Mouse (Mus musculus) forebrain, embryonic 10.5 days (tissue): Measurements from ENCODE around the gene Pthlh. TPM values are rescaled to one million over a fixed set of nuclear protein-coding genes. Genes with fewer than 3 reads are reported as not detected.
"Not testable (repeated sequence)": the region's sequence is repeated elsewhere in the genome, so short reads cannot be mapped to it uniquely, and the experiment has no call there.

ENCODE experiments used
- DNase-seq: peaks from one replicate; pipeline ENCODE4 v3.0.0-alpha.2; 2017; ENCODE audit warnings: low spot score; ENCODE audit errors: extremely low spot score
- H3K27ac ChIP-seq: fragments of 300-500 bp; sonication (generic); 2 replicates; pipeline ENCODE4 v1.5.1; 2016; ENCODE audit warnings: mild to moderate bottlenecking
- H3K27me3 ChIP-seq: fragments of 300-500 bp; sonication (generic); 2 replicates; pipeline ENCODE4 v1.6.1; 2016; ENCODE audit warnings: mild to moderate bottlenecking; ENCODE audit not compliant: poor library complexity, severe bottlenecking
- H3K36me3 ChIP-seq: fragments of 300-500 bp; sonication (generic); replicated peaks from 2 replicates; pipeline ENCODE4 v1.6.1; 2016; ENCODE audit warnings: mild to moderate bottlenecking, moderate library complexity
- H3K4me1 ChIP-seq: fragments of 300-500 bp; sonication (generic); 2 replicates; pipeline ENCODE4 v1.6.1; 2016
- H3K4me3 ChIP-seq: fragments of 300-500 bp; sonication (generic); 2 replicates; pipeline ENCODE4 v1.5.1; 2016; ENCODE audit warnings: mild to moderate bottlenecking, moderate library complexity
- H3K9me3 ChIP-seq: fragments of 300-500 bp; sonication (generic); 2 replicates; pipeline ENCODE4 v1.6.1; 2016; ENCODE audit warnings: mild to moderate bottlenecking, moderate library complexity
- whole genome bisulfite sequencing: fragments of 180-500 bp; shearing (Covaris S2); methylation state at CpG from one replicate; pipeline ENCODE4 v1.1.7; 2016; 5-methylcytosine and 5-hydroxymethylcytosine counted together
- polyA plus RNA-seq: library from polyadenylated mRNA; unstranded; fragments of >200 nt; fragmentation: Nextera tagmentation; extraction: Ambion mirVana; gene quantifications from 2 replicates; pipeline ENCODE4 v1.2.1, GENCODE M21; 2016

The Pthlh gene
- 1.7 and 2.3 TPM in 2 replicates for polyA plus RNA-seq

DNA sequence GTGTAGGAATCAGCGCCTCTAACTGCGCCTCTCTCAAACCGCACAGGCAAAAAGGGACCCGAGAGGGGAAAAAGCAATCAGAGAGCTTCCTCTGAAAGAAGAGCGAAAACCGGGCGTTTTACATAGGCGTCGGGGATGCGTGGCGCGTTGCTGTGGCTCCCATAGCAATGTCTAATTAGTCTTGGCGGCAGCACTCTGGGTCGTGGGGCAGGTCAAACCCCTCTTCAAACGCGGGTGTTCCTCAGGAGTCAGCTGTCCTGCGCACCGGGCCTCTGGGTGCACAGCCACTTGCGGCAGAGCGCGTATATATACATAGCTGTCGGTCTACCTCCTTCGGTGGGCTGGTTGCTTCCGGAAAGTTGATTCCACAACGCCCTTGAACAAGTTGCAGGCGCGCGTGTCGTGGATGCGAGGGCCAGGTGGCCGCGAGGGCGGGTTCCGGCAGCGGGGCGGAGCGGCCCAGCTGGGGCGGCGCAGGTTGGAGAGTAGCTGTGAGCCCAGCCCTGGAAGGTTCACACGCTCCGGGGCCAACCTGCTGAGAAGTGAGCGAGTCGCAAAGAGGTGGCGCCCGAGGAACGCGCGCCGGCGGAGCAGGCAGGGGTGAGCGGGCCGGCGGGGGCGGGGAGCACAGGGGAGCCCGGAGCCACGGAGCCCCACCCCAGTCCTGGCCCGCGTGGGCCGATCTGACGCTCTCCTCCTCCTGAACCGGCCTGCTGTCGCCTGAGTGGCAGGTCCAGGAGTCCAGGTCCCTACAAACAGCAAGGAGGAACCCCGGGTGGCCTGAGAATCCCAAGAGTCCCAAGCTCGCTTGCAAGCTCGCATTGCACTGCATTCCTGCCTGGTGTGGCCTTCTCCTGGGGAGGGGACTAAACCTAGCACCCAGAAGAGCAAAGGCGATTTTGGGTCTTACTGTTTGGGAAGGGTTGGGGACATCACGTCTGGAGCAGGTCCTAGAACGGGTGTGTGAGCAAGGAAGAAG is at the start of gene Pthlh:
Gene Pthlh (minus strand): TSS at position 597 of the 979 bp plus-strand sequence.
- Histone ChIP-seq H3K4me3 (peak within 1 kb of the TSS; percentile 63), H3K27me3 (peaks cover 85% of the 10 kb centered on the region), H3K36me3 (no peaks in the 10 kb centered on the region), H3K9me3 (no peaks in the 10 kb centered on the region), H3K4me1 (peaks cover 34% of the 10 kb centered on the region), H3K27ac (peak within 1 kb of the TSS; percentile 79)
- under 1% methylated on average over 68 of the region's 68 CpGs for WGBS
- peak; percentile 64 for DNase-seq

DNA sequence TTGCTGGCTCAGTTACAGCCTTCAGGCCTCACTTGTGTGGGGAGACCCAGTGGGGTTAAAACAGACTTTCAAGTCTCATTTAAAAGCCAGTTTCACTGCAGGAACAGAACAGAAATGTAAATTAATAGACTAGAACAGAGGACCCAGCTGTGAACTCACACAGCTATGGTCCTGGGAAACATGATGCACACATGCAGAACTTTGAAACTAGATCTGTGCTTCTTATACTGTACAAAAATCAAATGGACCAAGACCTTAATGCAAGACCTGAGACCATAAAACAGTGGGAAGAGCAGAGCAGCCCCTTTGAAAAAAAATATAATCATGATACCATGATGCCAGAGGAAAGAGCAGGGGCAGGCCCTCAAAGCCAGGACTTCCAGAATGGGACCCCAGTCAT is 49.3 kb upstream of the Pthlh start:
- no peak for DNase-seq
- no peak overlapping the region for H3K4me3 ChIP-seq
- H3K9me3 ChIP-seq: no peaks in the 10 kb centered on the region
- H3K36me3 ChIP-seq: no peaks in the 10 kb centered on the region
- H3K27me3 ChIP-seq: no peaks in the 10 kb centered on the region
- no peaks in the 10 kb centered on the region for H3K4me1 ChIP-seq
- H3K27ac ChIP-seq: no peak overlapping the region

DNA sequence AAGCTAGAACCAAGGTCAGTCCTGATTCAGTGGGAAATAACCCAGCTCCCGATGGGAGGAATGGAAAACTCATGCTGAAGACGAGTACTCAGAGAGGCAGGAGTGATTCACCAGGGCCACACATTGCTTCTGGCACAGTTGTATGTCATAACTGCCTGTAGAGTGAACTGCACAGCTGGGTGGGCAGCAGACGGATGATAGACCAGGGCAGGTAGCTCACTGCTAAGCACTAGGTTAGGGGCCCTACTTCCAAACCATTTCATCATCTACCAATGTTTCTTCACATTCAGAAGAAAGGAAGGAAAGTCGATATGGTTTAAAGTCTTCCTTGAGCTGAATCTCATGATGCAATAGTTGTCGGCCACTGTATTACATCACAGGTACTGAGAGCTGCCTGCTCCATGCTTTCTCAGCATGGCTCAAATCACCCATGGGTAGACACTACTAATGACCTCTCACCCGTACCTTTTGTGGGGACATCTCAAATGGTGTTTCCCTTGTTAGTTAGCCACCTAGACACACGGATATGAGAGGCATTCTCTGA is 46.5 kb upstream of the Pthlh start:
- H3K4me1 ChIP-seq: no peaks in the 10 kb centered on the region
- no peaks in the 10 kb centered on the region for H3K27me3 ChIP-seq
- no peak for DNase-seq
- no peak overlapping the region for H3K27ac ChIP-seq
- no peaks in the 10 kb centered on the region for H3K9me3 ChIP-seq
- WGBS: 86% methylated on average over 7 of the region's 7 CpGs
- no peak overlapping the region for H3K4me3 ChIP-seq
- no peaks in the 10 kb centered on the region for H3K36me3 ChIP-seq

DNA sequence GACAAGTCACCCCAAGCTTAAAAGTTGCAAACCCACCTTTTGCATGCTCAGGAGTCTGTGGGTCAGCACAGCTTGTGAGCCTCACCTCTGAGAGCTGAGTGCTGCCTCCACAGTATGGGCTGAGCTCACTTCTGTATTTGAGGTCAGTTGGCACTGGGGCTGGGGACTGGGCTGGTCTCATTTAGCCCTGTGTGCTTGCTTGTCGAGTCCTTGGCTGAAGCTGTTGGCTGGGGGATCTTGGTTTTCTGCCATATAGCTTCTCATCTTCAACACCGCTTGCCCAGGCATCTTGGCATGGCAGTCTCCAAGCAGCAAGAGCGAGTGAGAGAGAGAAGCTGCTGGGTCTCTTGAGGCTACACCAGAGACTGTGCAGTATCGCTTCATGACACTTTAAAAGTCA is 46.1 kb upstream of the Pthlh start:
- WGBS: 91% methylated on average over 4 of the region's 4 CpGs
- no peak for DNase-seq
- Histone ChIP-seq H3K4me3 (no peak overlapping the region), H3K36me3 (no peaks in the 10 kb centered on the region), H3K27me3 (no peaks in the 10 kb centered on the region), H3K9me3 (no peaks in the 10 kb centered on the region), H3K4me1 (no peaks in the 10 kb centered on the region), H3K27ac (no peak overlapping the region)

DNA sequence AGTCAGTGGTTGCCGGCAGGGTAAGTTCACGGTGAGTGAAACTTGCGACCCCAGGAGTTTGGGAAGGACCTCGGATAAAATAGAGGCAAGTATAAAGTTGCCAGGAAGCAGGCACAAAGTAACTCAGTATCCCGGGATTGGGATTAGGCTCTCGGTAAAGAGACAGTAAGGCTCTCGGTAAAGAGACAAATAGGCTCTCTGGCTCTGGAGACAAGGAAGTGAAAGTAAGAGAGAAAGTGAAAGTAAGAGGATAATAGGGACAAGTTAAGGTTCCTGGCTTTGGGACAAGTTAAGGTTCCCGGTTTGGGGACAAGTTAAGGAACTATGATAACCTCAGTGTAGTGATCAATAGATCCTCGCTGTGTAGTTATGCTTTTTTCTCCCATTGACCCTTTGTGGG is 40.3 kb upstream of the Pthlh start:
- not testable (repeated sequence) for H3K27ac ChIP-seq, H3K27me3 ChIP-seq, H3K4me3 ChIP-seq, H3K9me3 ChIP-seq, H3K4me1 ChIP-seq, H3K36me3 ChIP-seq, DNase-seq
- WGBS: 85% methylated on average over 8 of the region's 9 CpGs

DNA sequence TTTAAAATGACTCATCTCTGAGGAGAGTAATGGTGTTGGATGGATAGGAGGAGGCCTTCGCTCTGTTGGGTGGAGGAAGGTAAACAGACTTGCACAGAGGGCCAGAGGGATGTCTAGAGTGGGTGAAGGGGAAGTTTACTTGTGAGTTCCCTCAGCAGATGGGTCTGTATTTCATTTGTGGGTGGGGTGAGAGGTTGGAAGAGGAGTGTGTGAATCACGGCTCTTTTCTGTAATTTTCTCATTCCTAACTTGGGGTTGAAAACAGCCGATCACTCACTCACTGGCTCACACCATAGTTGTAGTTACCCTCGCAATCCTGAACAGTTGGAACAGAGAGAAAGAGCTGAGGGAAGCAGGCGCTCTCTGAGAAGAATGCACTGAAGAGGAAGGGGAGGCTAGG is 35.6 kb upstream of the Pthlh start:
- 89% methylated on average over 5 of the region's 5 CpGs for WGBS
- no peak overlapping the region for H3K4me3 ChIP-seq
- no peaks in the 10 kb centered on the region for H3K4me1 ChIP-seq
- no peaks in the 10 kb centered on the region for H3K27me3 ChIP-seq
- no peaks in the 10 kb centered on the region for H3K36me3 ChIP-seq
- no peak overlapping the region for H3K27ac ChIP-seq
- H3K9me3 ChIP-seq: no peaks in the 10 kb centered on the region
- DNase-seq: no peak

DNA sequence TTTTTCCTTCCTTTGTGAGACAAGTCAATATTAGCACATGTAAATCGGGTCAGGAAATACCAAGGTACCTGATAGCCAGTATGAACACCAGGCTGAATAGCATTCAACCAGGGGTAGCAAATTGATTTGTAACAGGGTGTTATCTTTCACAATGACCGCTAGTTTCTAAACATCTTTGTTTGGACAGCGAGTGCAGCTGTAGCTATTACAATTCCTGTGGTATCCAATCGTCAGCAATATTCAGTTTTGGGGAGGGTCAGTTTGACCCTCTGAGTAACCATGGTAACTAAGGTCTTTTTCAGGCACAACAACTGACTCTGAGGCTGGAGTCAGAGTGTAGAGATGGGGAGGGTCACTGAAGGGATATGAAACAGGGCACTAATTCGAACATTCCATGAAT is 15.3 kb upstream of the Pthlh start:
- no peaks in the 10 kb centered on the region for H3K36me3 ChIP-seq

DNA sequence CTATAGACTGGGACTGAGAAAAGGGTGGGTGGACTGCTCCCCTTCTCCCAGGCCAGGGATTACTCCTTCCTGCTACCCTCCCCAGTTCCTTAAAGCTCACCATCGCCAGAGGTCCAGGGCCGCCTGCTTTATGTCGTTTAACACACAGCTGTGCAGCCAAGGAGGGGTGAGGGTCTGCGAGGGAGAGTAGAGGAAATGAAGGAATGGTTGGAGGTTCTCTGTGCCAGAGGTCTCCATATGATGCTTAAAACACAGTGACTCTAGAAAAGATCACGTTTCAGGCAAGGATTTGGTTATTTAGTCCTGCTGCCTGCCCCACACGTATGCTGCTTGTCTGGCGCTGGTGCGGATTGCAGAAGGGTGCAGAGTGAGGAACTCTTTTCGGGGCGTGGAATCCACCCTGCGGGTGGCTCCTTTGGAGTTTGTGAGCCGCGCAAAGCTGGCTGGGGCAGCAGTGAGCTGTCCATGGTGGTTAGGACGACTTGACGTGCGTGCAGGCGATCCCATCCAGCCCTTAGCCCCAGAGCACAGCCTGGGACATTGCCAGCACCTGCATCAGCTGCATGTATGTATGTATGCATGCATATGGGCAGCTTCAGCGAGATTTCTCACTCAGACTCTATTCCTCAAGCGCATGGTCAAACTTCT is 4.3 kb upstream of the Pthlh start:
- H3K27me3 ChIP-seq: peaks cover 58% of the 10 kb centered on the region
- peak; percentile 26 for DNase-seq
- no peak overlapping the region for H3K4me3 ChIP-seq
- WGBS: 4% methylated on average over 19 of the region's 19 CpGs
- H3K4me1 ChIP-seq: peaks cover 19% of the 10 kb centered on the region
- H3K9me3 ChIP-seq: no peaks in the 10 kb centered on the region
- no peaks in the 10 kb centered on the region for H3K36me3 ChIP-seq
- no peak overlapping the region for H3K27ac ChIP-seq

More for the DNA sequence above, 15.3 kb upstream of the Pthlh start:
- DNase-seq: no peak
- Histone ChIP-seq H3K4me3 (no peak overlapping the region), H3K27ac (no peak overlapping the region), H3K9me3 (peaks cover 12% of the 10 kb centered on the region; the same call in 1 of the 2 replicates), H3K4me1 (peaks cover 7% of the 10 kb centered on the region), H3K27me3 (no peaks in the 10 kb centered on the region)
- WGBS: 54% methylated on average over 5 of the region's 5 CpGs

DNA sequence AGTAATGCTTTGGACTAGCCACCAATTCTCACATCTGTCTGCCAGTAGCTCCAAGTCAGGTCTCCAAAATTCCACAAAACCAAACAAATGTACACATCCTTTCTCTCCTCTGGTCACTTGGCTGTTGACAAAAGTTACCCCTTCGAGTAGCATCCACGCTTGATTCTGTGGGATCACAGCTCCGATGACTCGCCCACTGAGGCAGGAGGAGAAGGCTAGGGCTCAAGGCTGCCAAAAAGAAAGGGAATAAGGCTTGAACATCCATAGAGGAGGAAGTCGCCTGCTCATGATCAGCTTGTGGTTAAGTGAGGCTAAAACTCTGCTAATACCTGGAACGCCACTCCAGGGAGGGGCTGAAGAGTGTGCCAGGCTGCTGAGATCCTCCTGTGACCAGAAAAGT is 2.5 kb upstream of the Pthlh start:
- Histone ChIP-seq H3K4me1 (peaks cover 30% of the 10 kb centered on the region), H3K4me3 (no peak overlapping the region), H3K36me3 (no peaks in the 10 kb centered on the region), H3K9me3 (no peaks in the 10 kb centered on the region), H3K27me3 (peaks cover 76% of the 10 kb centered on the region), H3K27ac (no peak overlapping the region)
- 88% methylated on average over 6 of the region's 6 CpGs for WGBS
- DNase-seq: no peak

DNA sequence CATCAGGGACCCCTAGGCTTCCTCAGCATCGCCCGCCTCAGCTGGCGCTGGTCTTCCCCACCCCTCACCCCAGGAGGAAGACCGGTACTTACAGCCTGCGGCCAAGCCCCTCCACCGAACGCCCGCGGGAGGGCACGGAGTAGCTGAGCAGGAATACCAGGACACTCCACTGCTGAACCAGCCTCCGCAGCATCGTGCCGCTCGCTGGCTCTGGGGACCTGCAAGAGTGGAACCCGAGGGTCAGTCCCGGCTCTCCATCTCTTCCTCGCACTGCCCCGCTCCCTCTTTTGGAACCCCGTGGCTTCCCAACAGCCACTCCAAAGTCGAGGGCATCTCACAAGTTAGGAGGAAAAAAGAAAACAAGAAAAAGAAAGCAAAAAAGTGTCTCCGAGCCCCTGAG is 805 bp downstream of the Pthlh start:
- Histone ChIP-seq H3K27me3 (peaks cover 78% of the 10 kb centered on the region), H3K36me3 (no peaks in the 10 kb centered on the region), H3K4me1 (peaks cover 28% of the 10 kb centered on the region), H3K9me3 (no peaks in the 10 kb centered on the region), H3K27ac (peak overlapping the region; percentile 69; the same call in 1 of the 2 replicates), H3K4me3 (peak overlapping the region; percentile 63)
- WGBS: under 1% methylated on average over 21 of the region's 21 CpGs
- peak; percentile 51 for DNase-seq

DNA sequence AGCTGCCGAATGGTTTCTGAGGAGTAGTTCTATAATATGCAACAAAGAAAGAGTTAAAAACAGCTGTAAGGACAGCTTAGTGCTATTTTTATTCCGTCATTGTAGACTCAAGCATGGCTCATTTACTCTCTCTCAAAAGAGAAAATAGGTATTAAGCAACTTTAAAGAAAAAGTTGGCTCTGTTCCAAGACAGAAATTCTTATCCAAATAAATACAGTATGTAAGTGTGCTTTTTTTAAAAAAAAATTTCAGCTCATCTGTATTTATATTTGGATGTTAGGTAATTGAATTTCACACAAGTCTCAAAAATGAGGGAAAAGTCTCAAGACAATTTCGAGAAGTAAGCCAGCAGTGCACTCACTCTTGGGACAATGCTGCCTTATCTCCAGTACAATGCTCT is 2.4 kb downstream of the Pthlh start:
- no peak for DNase-seq
- Histone ChIP-seq H3K36me3 (no peaks in the 10 kb centered on the region), H3K4me3 (peak overlapping the region; percentile 63; the same call in 1 of the 2 replicates), H3K4me1 (peaks cover 26% of the 10 kb centered on the region), H3K9me3 (no peaks in the 10 kb centered on the region), H3K27me3 (peaks cover 62% of the 10 kb centered on the region), H3K27ac (no peak overlapping the region)
- WGBS: 35% methylated on average over 3 of the region's 3 CpGs

DNA sequence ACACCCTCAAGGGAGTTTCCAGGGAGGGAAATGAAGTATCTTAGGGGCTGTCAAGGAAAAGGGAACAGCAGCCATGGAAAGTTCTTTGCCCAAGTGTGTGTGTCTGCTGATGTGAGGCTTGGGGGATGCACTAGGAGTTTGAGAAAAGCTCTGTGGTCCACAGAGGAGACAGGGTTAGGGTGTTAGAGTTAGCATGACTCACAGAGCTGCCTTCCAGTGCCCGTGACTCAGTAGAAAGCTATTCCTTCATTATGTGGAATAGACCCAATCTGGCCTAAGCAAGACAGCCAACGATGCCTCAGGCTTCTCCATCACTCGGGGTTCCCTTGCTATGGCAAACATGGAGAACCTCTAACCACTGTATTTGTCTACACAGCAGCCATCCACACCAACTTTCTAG is 3.2 kb downstream of the Pthlh start:
- Histone ChIP-seq H3K9me3 (no peaks in the 10 kb centered on the region), H3K4me1 (peaks cover 26% of the 10 kb centered on the region), H3K27ac (no peak overlapping the region), H3K4me3 (no peak overlapping the region), H3K27me3 (peaks cover 54% of the 10 kb centered on the region), H3K36me3 (no peaks in the 10 kb centered on the region)
- 77% methylated on average over 3 of the region's 3 CpGs for WGBS
- no peak for DNase-seq

DNA sequence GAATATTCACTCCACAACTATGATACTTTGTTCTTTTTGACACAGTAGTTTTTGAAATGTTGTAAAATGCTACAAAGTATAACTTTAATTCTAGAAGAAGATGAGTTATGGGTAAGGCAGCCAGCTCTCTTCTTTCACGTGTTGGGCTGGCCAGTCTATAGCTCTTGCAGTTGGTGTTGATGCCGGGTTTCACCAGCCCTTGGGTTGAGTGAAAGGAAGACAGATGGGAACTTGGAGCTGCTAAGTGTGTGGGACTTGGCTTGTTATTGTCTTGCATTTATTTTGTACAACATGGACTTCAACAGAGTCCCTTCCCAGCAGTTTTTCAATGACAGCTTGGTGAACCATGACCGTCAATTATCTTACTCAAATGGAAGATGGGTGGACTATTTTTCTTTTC is 16.2 kb downstream of the Pthlh start:
- H3K4me3 ChIP-seq: no peak overlapping the region
- H3K4me1 ChIP-seq: no peaks in the 10 kb centered on the region
- no peak for DNase-seq
- H3K9me3 ChIP-seq: no peaks in the 10 kb centered on the region
- H3K27me3 ChIP-seq: no peaks in the 10 kb centered on the region
- no peaks in the 10 kb centered on the region for H3K36me3 ChIP-seq
- 80% methylated on average over 3 of the region's 3 CpGs for WGBS
- no peak overlapping the region for H3K27ac ChIP-seq
